Mouse (Mus musculus) skeletal muscle tissue, adult 2 months (tissue): ENCODE measurements at regions not wholly inside any gene's neighbourhood (a gene's known extent, or its start where the extent isn't known, plus 50 kb on each side); places are given as distances from the start of the nearest gene placed in this dataset.
A peak's percentile ranks its signal among the peaks of the same experiment; 100 is the strongest.

Experiments used
- DNase-seq: peaks from one replicate; pipeline ENCODE4 v3.0.0-alpha.2; 2012; ENCODE audit warnings: low read depth, low spot score

DNA sequence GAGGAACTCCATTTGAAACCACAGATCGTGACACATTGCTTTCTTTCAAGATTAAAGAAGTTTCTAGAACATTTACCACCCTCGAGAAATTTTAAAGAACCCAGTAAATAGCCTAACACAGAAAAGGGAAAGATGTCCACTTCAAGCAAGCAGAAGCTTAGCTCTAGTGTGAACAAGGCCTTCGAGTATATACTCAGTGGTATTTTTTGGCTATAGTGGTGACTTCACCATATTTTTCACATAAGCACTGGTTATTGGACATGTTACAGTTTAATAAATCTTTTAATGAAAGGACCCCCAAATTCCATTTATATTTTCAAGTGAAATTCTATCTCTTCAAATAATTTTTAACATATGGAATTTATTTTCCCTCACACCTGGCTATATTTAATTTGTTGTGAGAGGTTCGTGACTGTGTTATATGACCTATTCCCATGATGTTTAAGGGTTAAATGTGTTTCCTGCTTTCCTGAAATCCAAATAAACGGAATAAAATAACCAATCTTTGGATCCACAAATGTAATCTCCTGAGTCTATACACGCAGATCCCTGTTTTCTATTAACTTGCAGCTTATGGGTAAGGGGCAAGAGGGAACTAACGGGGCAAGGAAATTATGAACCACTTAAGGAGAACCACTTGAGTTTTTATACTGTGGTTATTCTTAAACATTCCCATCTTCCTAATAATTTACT lies 60.6 kb upstream of the Tas2r134 start:
- no peak for DNase-seq

DNA sequence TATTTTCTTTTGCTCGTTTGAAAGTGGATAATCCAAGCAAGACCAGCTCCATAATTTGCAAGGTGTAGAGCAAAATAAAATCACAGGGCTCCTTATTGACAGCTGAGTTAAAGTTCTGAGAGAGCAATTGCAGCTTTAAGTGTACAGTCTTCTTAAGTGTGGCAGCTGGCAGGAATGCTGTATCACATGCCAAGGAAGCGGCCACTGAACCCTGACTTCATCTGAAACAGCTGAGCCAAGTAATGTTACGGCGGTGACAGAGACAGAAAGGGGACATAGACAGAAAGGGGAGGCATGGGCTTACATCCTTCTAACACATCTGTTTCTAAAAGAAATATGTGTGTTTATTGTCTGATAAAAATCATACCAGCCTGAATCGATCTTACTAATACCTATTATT lies 63.4 kb upstream of the Tas2r134 start:
- peak; percentile 7 for DNase-seq

DNA sequence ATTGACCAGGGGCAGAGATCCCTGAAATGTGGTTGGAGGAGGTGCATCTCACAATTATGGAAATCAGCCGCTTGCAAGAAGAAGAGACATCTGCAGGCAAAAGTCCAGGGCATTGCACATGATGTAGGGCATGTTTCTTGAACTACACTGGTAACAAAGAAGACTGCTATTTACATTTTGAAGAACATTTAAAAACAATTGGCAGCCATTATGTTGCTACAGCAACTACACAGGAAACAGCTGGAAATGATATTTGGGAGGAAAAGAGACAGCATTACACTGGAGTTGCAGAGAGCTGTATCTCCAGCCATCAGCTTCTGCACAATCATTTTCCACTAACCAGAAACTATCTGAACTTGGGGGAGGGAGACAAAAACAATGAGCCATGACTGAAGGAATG lies 64.1 kb upstream of the Tas2r134 start:
- peak; percentile 3 for DNase-seq

DNA sequence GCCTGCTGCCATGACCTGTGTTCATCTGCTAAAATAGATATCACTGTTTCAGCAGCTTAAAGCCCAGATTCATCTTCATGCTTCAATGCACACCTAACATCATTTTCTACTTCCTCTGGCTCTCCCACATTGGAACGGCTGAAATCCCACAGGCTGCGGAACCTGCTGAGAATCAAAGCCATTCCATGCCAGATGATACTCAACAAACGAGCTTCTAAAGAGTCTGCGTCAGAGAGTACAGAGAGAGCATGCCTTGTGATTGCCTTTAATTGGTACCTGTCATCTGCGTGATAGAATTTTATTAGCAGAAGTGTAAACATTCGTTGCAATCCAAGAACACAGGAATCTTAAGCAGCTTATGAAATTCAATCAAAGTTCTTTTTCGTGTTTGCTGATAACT lies 76.4 kb upstream of the Tas2r134 start:
- no peak for DNase-seq

DNA sequence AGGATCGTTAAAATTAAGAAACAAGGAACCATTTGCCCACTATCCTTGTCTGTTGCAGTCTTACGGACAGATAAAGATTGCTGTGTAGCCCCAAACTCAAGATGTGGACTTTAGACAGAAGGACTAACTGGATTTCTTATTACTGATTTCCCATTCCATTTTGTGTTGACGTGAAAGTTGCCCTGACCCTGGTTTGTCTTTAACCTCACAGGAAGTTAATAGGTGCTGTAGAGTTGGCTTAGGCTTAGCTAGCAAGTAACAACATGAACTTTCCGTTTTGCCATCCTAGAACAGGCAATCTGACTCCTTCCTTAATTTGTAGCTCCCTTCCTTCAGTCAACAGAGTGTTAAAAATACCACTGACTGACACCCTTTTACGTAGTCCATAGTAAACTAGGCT lies 78.2 kb upstream of the Tas2r134 start:
- no peak for DNase-seq

DNA sequence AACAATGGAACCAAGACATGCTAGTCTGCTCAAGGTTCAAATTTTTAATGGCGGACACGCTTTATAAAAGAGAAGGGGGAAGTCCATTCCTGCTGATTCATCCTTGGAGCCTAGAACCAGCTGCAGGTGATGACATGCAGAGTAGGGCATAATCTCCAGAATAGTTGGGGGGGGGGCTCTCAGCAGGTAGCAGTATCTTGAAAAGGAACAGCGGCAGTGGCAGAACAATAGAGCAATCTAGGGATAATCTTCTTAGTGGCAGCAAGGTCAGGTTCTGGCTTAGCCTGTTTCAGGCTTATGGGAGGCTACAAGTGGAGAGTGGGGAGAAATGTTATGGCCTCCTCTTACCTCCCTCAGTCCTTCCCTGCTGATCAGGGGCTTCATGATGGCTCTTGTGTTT lies 81.1 kb upstream of the Tas2r134 start:
- no peak for DNase-seq

DNA sequence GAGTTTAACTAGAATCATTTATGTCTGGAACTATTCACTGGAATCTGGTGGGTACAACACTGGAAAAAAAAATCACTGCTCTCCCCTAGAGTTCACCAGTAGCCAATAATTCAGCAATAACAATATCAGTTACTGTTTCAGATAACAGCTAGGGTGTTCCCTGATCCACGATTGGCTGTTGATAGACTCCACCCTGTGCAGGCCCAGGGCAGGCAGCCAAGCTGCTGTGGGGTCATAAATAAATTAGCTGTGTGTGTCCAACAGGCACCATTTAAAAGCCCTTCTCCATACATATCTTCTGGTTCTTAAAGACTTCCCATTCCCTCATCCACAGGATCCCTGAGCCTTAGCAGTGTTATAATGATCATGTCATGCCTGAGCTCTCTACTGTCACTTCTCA lies 83.4 kb upstream of the Tas2r134 start:
- no peak for DNase-seq

DNA sequence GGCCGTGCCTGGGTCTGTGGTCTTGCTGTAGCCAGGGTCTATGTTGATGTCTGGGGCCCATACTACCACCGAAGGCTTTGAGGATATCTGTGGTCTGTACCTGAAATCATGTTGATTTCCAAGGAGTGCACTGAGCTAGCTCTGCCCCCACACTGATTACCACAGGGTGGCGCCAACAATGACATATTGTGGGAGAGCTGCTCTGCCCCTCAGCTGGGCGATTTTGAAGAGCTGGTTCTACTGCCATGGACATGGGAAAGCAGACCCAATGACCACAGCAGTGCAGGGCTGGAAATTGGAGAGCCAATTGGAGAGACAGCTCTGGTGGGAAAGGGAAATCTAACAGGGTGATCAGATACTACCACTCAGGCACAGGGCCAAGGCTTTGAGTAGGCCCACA lies 85.0 kb upstream of the Tas2r134 start:
- no peak for DNase-seq

DNA sequence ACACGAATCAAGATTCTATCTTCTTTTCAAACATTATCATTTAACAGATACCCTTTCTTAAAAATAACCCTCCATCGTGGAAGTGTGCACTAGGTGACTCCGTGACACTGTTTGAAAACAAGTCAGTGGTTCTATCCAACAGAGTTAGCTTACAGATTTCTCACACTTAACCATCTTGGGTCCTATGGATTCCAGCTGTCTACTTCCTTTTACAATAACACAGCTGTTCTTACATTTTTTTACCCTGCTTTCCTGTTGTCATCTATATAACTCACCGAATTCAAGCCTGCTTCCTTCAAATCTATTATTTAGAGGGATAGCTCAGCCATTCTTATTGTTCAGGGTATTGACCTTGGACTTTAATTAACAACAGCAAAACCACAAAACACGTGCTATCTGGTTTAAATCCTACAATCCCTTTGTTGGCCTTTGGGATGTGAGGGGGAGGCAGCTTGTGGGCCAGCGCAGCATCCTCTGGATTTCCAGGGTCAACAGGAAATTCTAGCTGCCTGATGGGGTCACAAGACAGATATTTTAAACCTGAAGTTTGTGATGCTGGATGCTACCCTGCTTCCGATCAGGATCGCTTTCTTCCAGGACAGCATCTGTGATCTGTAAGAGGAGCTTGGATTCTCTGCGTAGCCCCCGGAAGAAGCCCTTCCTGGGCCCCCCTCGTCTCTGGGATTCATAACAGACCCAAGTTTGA lies 94.4 kb upstream of the Tas2r134 start:
- DNase-seq, result no peak

DNA sequence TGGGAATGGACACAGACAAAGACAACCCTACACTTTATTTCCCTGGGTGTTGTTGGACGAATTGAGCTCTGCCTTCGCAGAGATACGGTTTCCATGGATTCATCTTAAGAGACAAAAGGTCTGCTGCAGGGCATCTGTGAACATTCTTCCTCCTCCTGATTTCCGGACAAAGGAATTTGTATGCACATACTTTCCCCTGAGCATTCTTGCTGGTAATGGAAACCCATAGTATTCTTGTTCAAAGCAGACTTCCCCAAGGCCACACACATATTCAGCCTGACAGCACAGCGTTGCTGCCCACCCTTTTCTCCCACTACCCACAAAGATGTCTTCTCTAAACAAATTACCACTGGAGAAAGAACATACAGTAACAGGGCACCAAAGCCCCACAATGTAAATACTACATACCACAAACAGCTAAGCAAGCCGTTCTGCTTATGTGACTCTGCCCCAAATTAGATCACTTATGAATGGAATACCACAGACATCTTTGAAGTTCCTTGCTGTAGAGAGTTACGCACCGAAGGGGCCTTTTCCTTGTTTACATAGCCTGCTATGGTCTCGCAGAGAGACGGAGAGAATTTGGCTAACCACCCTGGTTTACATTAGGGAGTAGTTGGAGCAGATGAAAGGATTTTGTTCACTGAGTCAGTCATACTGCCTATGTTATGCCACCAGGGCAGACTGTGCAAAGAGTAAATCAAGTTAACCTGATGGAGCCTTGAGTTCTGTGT lies 96.0 kb upstream of the Tas2r134 start:
- DNase-seq, result no peak

DNA sequence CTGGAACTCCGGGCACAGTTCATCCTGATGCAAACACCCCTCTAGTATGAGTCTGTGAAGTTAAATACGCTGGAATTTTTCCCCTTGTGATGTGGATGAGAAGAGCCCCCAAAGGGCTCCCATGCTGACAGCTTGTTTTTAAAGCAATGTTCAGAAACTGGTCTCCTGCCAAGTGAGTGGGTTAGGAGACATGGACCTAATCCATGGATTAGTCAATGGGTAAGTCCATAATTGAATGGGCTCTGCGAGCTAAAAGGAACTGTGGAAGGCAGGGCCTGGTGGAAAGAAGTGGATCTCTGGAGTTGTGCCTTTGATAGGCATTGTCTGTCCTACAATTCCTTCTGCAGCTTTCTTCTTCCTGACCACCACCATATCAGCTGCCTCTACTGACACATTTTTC lies 104.5 kb upstream of the Tas2r134 start:
- DNase-seq, result no peak

DNA sequence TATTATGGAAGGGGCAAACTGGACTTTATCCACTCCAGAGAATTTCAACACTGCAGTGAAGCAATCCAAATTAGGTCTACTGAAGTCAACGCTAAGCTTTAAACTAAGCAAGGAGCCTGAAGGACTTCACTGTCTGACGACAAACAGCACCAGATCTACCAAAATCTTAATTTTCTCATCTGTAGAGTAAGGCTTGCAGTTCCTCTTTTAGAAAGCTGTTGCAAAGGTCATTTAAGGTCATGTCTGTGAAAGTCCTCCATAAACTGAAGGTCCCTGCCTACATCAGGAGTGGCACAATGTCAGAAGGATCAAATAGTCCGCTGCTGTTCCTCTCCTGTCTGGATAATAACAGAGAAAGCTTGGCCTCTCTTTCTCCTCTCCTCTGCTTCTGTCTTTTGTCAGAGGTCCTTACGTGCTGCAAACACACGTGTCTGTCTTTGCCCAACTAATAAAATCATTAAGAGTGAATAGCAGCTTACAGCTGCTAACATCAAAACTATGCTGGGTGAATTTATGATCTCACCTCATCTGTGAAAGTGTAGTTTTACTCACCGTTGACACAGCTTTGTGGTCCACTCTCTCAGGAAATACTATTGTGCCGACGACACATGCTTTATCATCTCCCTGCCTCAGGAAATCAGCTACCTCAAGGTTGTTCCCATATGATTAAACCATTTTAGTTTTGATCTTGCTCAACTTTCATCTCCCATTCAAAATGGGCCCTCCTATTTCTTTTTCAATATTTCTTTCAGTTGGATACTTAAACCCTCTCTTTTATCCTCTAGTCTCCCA lies 117.9 kb upstream of the Tas2r134 start:
- no peak for DNase-seq

DNA sequence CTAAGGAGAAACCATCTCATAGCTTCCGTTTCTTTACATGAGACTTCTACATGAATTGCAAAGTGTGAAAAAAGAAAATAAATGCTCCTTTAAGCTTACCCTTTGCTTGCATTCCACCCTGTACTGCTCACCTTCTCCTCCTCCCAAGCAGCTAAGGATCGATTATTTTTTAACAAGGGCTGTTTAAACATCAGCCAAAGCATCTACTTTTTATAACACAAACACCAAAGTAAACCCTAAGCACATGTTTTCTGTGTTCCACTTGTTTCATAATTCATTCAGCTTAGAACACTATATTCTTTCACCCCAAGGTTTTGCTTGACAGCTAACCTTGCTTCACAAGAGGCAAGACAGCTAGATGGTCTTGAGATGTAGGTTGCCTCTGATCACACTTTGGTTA lies 129.4 kb upstream of the Tas2r134 start:
- DNase-seq, result no peak

DNA sequence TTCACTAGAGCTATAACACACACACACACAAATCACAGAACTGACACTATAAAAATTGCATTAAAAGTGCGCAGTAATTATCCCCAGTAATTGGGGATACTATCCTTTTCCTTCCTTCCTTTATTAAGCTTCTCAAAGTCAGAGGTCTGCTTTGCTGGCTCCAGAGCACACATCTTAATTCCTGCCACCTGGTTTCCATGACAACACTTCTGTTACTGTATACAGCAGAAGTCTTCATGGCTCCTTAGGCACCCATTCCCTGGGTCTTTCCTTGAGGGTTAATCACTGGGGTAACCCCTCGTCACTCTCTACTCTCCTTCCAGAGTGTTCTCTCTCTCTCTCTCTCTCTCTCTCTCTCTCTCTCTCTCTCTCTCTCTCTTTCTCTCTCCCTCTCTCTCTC lies 153.6 kb upstream of the Tas2r134 start:
- no peak for DNase-seq

DNA sequence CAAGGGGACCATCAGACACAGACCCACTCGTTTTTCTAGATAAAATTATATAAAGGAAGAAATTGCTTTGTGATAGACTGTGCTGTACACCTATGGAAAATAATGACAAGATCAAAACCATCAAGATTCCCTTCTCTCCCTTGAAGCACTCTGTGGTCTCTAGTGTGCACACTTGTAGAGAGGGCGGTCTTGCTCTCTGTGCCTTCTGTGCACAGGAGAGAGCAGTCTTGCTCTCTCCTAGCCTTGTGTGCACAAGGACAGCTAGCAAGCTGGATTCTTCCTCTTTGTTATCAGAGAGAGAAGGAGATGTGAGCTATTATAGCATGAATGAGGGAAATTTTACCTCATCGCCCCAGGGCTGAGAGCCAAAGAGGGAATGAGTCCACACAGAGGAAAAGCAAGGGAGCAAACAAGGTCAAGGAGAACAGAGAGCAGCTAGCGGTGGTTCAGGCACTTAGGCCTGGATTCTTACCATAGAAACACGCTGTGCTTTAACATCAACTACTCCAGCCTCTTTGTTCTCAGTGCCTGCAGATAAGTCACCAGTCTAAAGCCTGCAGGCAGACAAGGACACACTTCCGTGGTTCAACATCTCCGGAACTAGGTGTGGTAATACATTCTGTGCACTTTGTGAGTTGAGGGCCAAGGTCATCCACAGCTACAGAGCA lies 160.2 kb upstream of the Tas2r134 start:
- no peak for DNase-seq

DNA sequence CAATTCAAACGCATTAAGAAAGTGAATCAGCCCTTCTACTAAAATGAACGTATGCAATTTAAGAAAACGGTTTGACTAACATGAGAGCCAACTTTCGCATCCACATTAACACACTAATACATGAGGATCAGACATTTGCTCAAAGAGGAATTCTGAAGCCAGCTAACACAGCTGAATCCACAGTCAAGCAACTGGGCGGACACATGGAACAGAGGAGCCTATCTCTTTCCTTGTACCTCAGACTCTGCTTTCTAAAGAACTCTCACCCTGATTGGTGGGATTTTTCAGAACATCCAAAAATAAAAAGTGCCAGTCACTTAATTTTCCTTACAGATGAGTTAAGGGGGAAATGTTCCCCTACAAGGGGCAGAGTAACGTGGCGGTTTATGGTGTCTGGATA lies 161.3 kb upstream of the Tas2r134 start:
- no peak for DNase-seq

DNA sequence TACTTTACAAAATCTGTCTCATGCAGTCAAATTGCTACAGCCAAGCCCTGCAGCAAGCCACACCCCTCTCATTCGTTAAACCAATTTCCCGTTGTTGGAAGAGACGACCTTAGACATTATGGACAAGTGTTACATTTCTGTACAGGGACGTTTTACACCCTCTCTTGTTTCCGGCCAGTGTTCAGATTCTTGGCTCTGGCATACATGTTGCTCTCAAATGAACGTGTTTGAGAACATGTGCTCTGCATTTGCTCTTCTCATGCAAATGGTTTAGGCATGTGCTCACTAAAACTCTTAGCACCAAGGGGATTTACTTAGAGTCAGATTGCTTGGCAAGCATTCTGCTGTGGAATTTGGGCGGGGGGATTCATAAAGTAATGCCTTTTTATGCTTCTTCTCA lies 161.7 kb upstream of the Tas2r134 start:
- DNase-seq, result no peak

DNA sequence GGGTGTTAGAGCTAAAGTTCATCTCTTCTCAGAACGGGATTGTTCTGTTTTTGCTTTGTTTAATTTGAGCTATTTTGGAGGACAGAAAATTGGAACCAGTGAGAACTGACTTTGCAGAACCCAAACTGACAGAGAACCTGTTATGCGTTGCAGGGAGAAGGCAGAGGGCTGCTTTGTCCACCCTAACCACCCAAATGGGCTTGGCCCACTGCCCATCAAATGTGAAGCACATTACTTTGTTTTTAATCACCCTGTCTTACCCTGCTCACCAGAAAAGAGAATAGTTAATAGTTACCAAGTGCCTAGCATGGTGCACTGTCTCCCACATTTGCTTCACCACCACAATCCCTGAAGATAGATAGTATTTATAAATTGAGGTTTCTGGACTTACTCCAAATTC lies 163.0 kb upstream of the Tas2r134 start:
- no peak for DNase-seq

DNA sequence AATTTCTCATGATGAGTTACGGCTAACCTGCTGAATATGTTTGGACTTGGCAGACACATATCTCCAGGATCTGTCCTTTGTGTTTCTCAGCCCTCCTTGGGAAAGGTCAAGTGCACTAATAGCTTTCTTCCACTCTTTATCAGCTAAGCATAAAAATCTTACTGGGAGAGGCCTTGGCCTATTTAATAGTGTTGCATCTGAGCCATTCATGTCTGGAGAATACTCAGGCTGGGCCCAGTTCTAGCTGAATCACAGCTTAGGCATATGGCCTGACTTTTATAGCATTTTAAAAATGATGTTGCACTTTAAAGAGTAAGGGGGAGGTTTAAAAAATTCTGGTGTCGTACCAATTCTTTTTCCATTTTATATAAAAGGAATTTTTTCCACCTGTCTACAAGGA lies 166.4 kb upstream of the Tas2r134 start:
- no peak for DNase-seq

DNA sequence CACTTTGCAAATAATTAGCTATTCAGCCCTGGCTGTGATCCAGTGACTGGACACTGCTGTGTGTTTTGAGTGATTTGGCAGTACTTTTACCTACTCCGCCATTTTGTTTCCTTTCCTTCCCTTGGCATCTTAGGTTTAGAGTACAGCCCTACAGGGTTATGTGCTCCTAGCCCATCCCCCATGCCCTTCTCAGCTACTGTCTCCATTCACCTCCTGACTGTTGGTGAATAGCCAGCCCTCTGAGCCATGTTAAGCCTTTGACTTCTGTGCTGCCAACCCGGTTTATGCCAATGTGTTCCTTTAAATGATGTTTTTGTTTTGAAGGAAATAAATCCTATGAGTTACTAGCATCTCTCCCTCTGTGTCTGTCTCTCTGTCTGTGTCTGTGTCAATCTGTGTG lies 167.8 kb upstream of the Tas2r134 start:
- DNase-seq, result no peak

DNA sequence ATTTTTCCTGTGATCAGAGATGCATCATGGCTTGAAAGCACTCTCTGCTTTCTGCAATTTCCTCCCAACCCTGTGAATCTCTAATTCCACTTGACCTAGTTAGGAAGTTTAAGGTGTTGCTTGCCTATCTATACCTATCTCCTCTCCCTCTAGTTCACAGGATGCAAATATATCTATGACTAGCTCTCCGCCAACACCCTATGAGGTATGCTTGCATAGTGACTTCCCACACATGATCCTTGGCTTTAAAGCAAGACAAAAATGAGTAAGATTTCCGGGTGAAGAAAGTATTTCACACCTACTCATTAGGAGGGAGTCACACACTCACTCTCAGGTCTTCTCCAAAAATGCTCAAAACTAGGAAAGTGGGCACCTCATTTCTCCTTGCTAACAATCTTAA lies 169.6 kb upstream of the Tas2r134 start:
- DNase-seq, result no peak

DNA sequence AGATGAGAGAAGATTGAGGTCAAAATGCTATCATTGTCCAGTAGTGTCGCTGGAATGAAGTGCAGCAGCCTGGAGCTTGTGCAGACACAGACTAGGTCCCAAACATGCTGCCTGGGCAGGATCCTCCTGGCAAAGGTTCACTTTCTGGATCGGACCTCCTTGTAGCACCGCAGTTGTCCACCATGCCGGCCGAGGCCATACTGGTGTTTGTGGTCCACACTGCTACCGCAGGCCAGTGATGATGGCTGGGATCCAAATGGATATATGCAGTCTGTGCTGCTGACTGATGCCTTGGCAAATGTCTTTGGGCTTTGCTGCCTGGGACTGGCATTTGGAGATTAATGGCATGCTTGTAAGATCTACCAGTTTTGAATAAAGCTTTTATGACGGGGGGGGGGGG lies 174.5 kb upstream of the Tas2r134 start:
- DNase-seq, result no peak
